In the genomic region with DNA sequence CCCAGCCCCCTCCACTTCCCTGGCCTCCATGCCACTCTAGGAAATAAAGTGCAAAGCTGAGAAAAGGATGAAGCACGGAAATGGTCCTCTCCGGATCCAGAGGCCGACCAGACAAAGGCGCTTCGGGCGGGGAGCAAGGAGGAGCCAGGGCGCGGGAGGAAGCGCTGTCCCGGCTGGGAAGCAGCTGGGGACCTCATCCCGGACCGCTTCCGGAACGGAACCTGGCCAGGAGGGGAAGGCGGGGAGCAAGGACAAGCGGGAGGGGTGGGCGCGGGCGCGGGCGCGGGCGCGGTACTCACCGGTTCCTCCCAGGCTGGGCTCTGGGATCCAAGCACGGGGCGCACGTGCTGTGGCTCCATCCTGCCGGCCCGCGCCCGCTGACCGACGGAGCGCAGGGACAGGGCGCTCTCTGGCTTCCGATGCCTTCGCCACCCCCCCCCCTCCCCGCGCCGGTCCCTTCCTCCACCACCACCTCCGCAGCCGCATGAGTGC, we compare ENCODE assay signal across 9 mouse cellular contexts. TPM values are rescaled to one million over a fixed set of nuclear protein-coding genes. Genes with fewer than 3 reads are reported as not detected.
A peak's percentile ranks its signal among the peaks of the same experiment; 100 is the strongest.
DNase-seq lines count a peak whose midpoint lies in the region; ATAC-seq and TF ChIP-seq lines count a peak whose summit lies in the region.
"Not testable (repeated sequence)": the region's sequence is repeated elsewhere in the genome, so short reads cannot be mapped to it uniquely, and the experiment has no call there.
"Had no signal": no experiment of that assay in that cellular context is flagged by ENCODE, and none has a peak within 500 bp of the region (broad histone marks: within the 10 kb centered on the region; RNA-seq: fewer than 3 reads in every experiment).

A gene (minus strand): TSS at position 442 of the 492 bp plus-strand sequence.

- intact Hi-C loops in heart, postnatal 14 days (cut with DNase I) = not testable (repeated sequence)

- 0% methylated on average over 1 of the region's 43 CpGs for WGBS in embryonic facial prominence, embryonic 11.5 days
- 0% methylated on average over 11 of the region's 43 CpGs for WGBS in intestine, postnatal 0 days
- WGBS in limb, embryonic 11.5 days = 2% methylated on average over 10 of the region's 43 CpGs
- 0% methylated on average over 8 of the region's 43 CpGs for WGBS in midbrain, embryonic 10.5 days

- not testable (repeated sequence) for TF ChIP-seq CTCF in intestine, postnatal 0 days (IDR thresholded peaks at IDR 0.05; ENCODE audit: low read depth)

- H3K4me2 ChIP-seq in embryonic facial prominence, embryonic 11.5 days (ENCODE audit: low read depth, low read length) = peak within 1 kb of the TSS; percentile 41
- H3K4me2 ChIP-seq in intestine, postnatal 0 days (replicated peaks; ENCODE audit: low read depth) = peak within 1 kb of the TSS; percentile 62
- peak within 1 kb of the TSS; percentile 42 for H3K4me2 ChIP-seq in limb, embryonic 11.5 days (ENCODE audit: low read depth, severe bottlenecking)

- H3K27me3 ChIP-seq in embryonic facial prominence, embryonic 11.5 days (ENCODE audit: control insufficient read depth, insufficient read depth, low read length); intestine, postnatal 0 days (replicated peaks; ENCODE audit: control insufficient read depth, insufficient read depth, low read length); limb, embryonic 11.5 days (ENCODE audit: control insufficient read depth, insufficient read depth, low read length); midbrain, embryonic 10.5 days (ENCODE audit: low read depth, poor library complexity, severe bottlenecking): not testable (repeated sequence)

- H3K9me3 ChIP-seq in embryonic facial prominence, embryonic 11.5 days (replicated peaks; ENCODE audit: control insufficient read depth, low read length); intestine, postnatal 0 days (ENCODE audit: control insufficient read depth); limb, embryonic 11.5 days (ENCODE audit: control insufficient read depth, low read length); midbrain, embryonic 10.5 days (replicated peaks): not testable (repeated sequence)

- not testable (repeated sequence) for H3K9ac ChIP-seq in embryonic facial prominence, embryonic 11.5 days (replicated peaks; ENCODE audit: low read length); intestine, postnatal 0 days (ENCODE audit: low read depth, low read length); limb, embryonic 11.5 days (ENCODE audit: low read length)

- not testable (repeated sequence) for H3K27ac ChIP-seq in embryonic facial prominence, embryonic 11.5 days (replicated peaks; ENCODE audit: low read depth, low read length); intestine, postnatal 0 days (ENCODE audit: low read depth, low read length); limb, embryonic 11.5 days (replicated peaks; ENCODE audit: low read depth, low read length)
- peak within 1 kb of the TSS; percentile 76 for H3K27ac ChIP-seq in midbrain, embryonic 10.5 days (replicated peaks)

- not testable (repeated sequence) for ATAC-seq in embryonic facial prominence, embryonic 11.5 days (replicated peaks; ENCODE audit: insufficient number of reproducible peaks, low FRiP score, low TSS enrichment, low read depth); intestine, postnatal 0 days; limb, embryonic 11.5 days (ENCODE audit: insufficient number of reproducible peaks, low FRiP score, low TSS enrichment, low read depth)

- peak; percentile 0 for DNase-seq in Muller cell, postnatal 12 days (ENCODE audit: inconsistent ontology term)
- DNase-seq in embryonic facial prominence, embryonic 11.5 days (ENCODE audit: low spot score) = not testable (repeated sequence)
- peak; percentile 2 for DNase-seq in gastrocnemius, postnatal 10 days
- peak; percentile 14 to 16 for DNase-seq in heart, postnatal 14 days
- peak; percentile 23 for DNase-seq in limb, embryonic 11.5 days (ENCODE audit: low spot score)
- peak; percentile 11 for DNase-seq in midbrain, embryonic 10.5 days (ENCODE audit: low spot score)
- DNase-seq in right cerebral cortex, postnatal 14 days = peak; percentile 3

- H3K36me3 ChIP-seq in embryonic facial prominence, embryonic 11.5 days (replicated peaks; ENCODE audit: control insufficient read depth, insufficient read depth, low read depth, low read length); intestine, postnatal 0 days (ENCODE audit: control insufficient read depth, insufficient read depth); limb, embryonic 11.5 days (ENCODE audit: control insufficient read depth, insufficient read depth, low read length); midbrain, embryonic 10.5 days: not testable (repeated sequence)

- H3K4me1 ChIP-seq in embryonic facial prominence, embryonic 11.5 days (ENCODE audit: control insufficient read depth, insufficient read depth, low read length); intestine, postnatal 0 days (replicated peaks; ENCODE audit: control insufficient read depth, insufficient read depth, low read length); limb, embryonic 11.5 days (ENCODE audit: control insufficient read depth, insufficient read depth, low read length); midbrain, embryonic 10.5 days: not testable (repeated sequence)

- H3K4me3 ChIP-seq in embryonic facial prominence, embryonic 11.5 days (ENCODE audit: low read depth, low read length) = peak within 1 kb of the TSS; percentile 34
- peak within 1 kb of the TSS; percentile 20; the same call in 1 of the 2 replicates for H3K4me3 ChIP-seq in intestine, postnatal 0 days (ENCODE audit: low read depth, low read length)
- H3K4me3 ChIP-seq in limb, embryonic 11.5 days (ENCODE audit: low read depth, low read length) = peak within 1 kb of the TSS; percentile 33
- peak within 1 kb of the TSS; percentile 54 for H3K4me3 ChIP-seq in midbrain, embryonic 10.5 days

RNA-seq across cellular contexts. Expression of the gene that starts here (rescaled TPM):
- polyA plus RNA-seq in embryonic facial prominence, embryonic 11.5 days (2014; fragmentation: Nextera tagmentation; extraction: Ambion mirVana) = 2.2 and 2.8 TPM in 2 replicates
- 1 to 10 TPM; 1.0 to 1.7 TPM for total RNA-seq in gastrocnemius, postnatal 10 days (2021)
- under 1 TPM; 0.33 to 0.56 TPM for total RNA-seq in heart, postnatal 14 days (2021)
- polyA plus RNA-seq in intestine, postnatal 0 days (2015; fragmentation: Nextera tagmentation; extraction: Ambion mirVana) = 0.17 TPM in 1 of 2 replicates, not detected in the other
- polyA plus RNA-seq in limb, embryonic 11.5 days (2014; fragmentation: Nextera tagmentation; extraction: Ambion mirVana) = 1.3 and 2.9 TPM in 2 replicates
- 1.1 and 1.9 TPM in 2 replicates for polyA plus RNA-seq in midbrain, embryonic 10.5 days (2016; fragmentation: Nextera tagmentation; extraction: Ambion mirVana)
- polyA plus RNA-seq: thymus, adult 2 months had no signal

Comparison
In these comparisons a context has a peak if more than half of its experiments do, and no peak if none do; other contexts are left out.
1. Peak in DNase-seq in heart, postnatal 14 days; RNA of the gene not detected or under 1 TPM.